Comparison of ENCODE assay signal across 18 mouse cellular contexts in the genomic region with DNA sequence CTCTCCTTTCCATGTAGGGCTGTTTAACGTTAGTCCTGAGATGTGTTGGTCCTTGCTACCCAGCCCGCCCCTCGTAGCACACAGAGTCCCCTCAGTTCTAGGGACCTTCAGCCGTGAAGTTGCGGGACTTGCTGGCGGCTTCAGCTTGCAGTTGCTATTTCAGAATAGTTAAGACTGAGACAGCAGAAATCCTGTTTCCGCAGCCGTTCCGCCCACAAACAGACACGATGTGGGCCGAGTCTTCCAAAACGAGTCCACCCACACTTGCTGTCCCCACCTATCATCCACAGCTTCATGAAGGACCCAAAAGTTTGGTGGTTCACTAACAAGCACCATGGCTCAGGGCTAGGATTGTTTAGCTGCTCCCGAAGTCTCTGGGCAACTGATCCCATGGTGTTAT. TPM values are rescaled to one million over a fixed set of nuclear protein-coding genes. Genes with fewer than 3 reads are reported as not detected.
DNase-seq lines count a peak whose midpoint lies in the region; ATAC-seq and TF ChIP-seq lines count a peak whose summit lies in the region.
"Had no signal": no experiment of that assay in that cellular context is flagged by ENCODE, and none has a peak within 500 bp of the region (broad histone marks: within the 10 kb centered on the region; RNA-seq: fewer than 3 reads in every experiment).

No protein-coding gene starts in this region.

- 83% methylated on average over 13 of the region's 13 CpGs for WGBS in liver, postnatal 0 days (ENCODE audit: insufficient replicate concordance)
- 89% methylated on average over 13 of the region's 13 CpGs for WGBS in hindbrain, embryonic 10.5 days
- 94% methylated on average over 13 of the region's 13 CpGs for WGBS in midbrain, embryonic 16.5 days

- TF ChIP-seq CTCF in liver, postnatal 0 days (IDR thresholded peaks at IDR 0.05; ENCODE audit: low read depth), result no peak

- no peak overlapping the region for H3K9ac ChIP-seq in liver, postnatal 0 days (replicated peaks)
- no peak overlapping the region for H3K9ac ChIP-seq in midbrain, embryonic 16.5 days (ENCODE audit: low read depth, low read length)
- H3K9ac ChIP-seq: hindbrain, embryonic 15.5 days; liver, embryonic 13.5 days had no signal

- H3K36me3 ChIP-seq in liver, postnatal 0 days (replicated peaks; ENCODE audit: insufficient read depth, low read length), result no peaks in the 10 kb centered on the region
- H3K36me3 ChIP-seq in hindbrain, embryonic 10.5 days, result peaks cover 57% of the 10 kb centered on the region
- peaks cover 19% of the 10 kb centered on the region for H3K36me3 ChIP-seq in midbrain, embryonic 16.5 days (ENCODE audit: control insufficient read depth, insufficient read depth, low read length)
- H3K36me3 ChIP-seq: liver, embryonic 13.5 days had no signal

- no peak for DNase-seq in liver, postnatal 0 days
- no peak for DNase-seq in liver
- DNase-seq in frontal cortex, adult 2 months (ENCODE audit: extremely low spot score in 1 of 2, low spot score in 1 of 2), result peak; percentile 75 to 85
- DNase-seq in left cerebral cortex, adult 9 months (ENCODE audit: low spot score in 2 of 2), result peak; percentile 58 to 83
- no peak for DNase-seq in yolk sac, embryonic 10.5 days (ENCODE audit: low spot score)
- DNase-seq in hindbrain, embryonic 10.5 days (ENCODE audit: low spot score), result no peak
- DNase-seq: adrenal gland, adult 2 months; gastrocnemius, postnatal 36 days; kidney, adult 2 months; liver, embryonic 13.5 days; lung, postnatal 36 days had no signal

- H3K4me3 ChIP-seq in liver, postnatal 0 days (ENCODE audit: low read depth, low read length), result no peak overlapping the region
- no peak overlapping the region for H3K4me3 ChIP-seq in hindbrain, embryonic 10.5 days
- no peak overlapping the region for H3K4me3 ChIP-seq in midbrain, embryonic 16.5 days (ENCODE audit: low read depth, low read length)
- H3K4me3 ChIP-seq: hindbrain, embryonic 15.5 days; liver, embryonic 13.5 days had no signal

- H3K27me3 ChIP-seq in liver, postnatal 0 days (ENCODE audit: insufficient read depth, low read length), result no peaks in the 10 kb centered on the region
- H3K27me3 ChIP-seq in hindbrain, embryonic 10.5 days (ENCODE audit: insufficient read depth, poor library complexity, severe bottlenecking), result no peaks in the 10 kb centered on the region
- H3K27me3 ChIP-seq in midbrain, embryonic 16.5 days (ENCODE audit: control insufficient read depth, insufficient read depth, low read depth, low read length), result no peaks in the 10 kb centered on the region
- H3K27me3 ChIP-seq: hindbrain, embryonic 15.5 days; liver, embryonic 13.5 days had no signal

- H3K27ac ChIP-seq in liver, postnatal 0 days (ENCODE audit: low read depth), result no peak overlapping the region
- H3K27ac ChIP-seq in hindbrain, embryonic 10.5 days, result no peak overlapping the region
- H3K27ac ChIP-seq in midbrain, embryonic 16.5 days (ENCODE audit: low read length), result no peak overlapping the region
- H3K27ac ChIP-seq: hindbrain, embryonic 15.5 days; liver, embryonic 13.5 days had no signal

- no peak for TF ChIP-seq EP300 in liver, postnatal 0 days (IDR thresholded peaks at IDR 0.05; ENCODE audit: low read depth)

- H3K4me1 ChIP-seq in liver, postnatal 0 days (ENCODE audit: insufficient read depth), result no peaks in the 10 kb centered on the region
- no peaks in the 10 kb centered on the region for H3K4me1 ChIP-seq in hindbrain, embryonic 10.5 days (replicated peaks)
- no peaks in the 10 kb centered on the region for H3K4me1 ChIP-seq in midbrain, embryonic 16.5 days (ENCODE audit: control insufficient read depth, insufficient read depth, low read length)
- H3K4me1 ChIP-seq: hindbrain, embryonic 15.5 days; liver, embryonic 13.5 days had no signal

- H3K9me3 ChIP-seq in liver, postnatal 0 days (ENCODE audit: low read length), result no peaks in the 10 kb centered on the region
- 0 out of 2 replicates have a peak, but pooled peaks cover 6% of the 10 kb centered on the region for H3K9me3 ChIP-seq in hindbrain, embryonic 10.5 days
- no peaks in the 10 kb centered on the region for H3K9me3 ChIP-seq in midbrain, embryonic 16.5 days (replicated peaks; ENCODE audit: control insufficient read depth, low read length, poor library complexity, severe bottlenecking)
- H3K9me3 ChIP-seq: hindbrain, embryonic 15.5 days; liver, embryonic 13.5 days had no signal

- H3K4me2 ChIP-seq in liver, postnatal 0 days (ENCODE audit: low read depth, low read length), result peak overlapping the region; percentile 45
- no peak overlapping the region for H3K4me2 ChIP-seq in midbrain, embryonic 16.5 days (ENCODE audit: low read length)
- H3K4me2 ChIP-seq: hindbrain, embryonic 15.5 days; liver, embryonic 13.5 days had no signal

- no peak for ATAC-seq in liver, postnatal 0 days
- no peak for ATAC-seq in midbrain, embryonic 16.5 days
- ATAC-seq: forebrain, embryonic 14.5 days had no signal

RNA-seq across cellular contexts. Expression of gene F7, which starts 40.6 kb away (rescaled TPM):
- 35.1 and 36.0 TPM in 2 replicates for polyA plus RNA-seq in liver, postnatal 0 days (2015; fragmentation: Nextera tagmentation; extraction: Ambion mirVana)
- polyA plus RNA-seq in frontal cortex, adult 2 months (2012; rRNA removed), result 0.16 and 0.50 TPM in 2 replicates
- 0.10 and 0.34 TPM in 2 replicates for polyA plus RNA-seq in hindbrain, embryonic 10.5 days (2016; fragmentation: Nextera tagmentation; extraction: Ambion mirVana)
- polyA plus RNA-seq in midbrain, embryonic 16.5 days (2015; fragmentation: Nextera tagmentation; extraction: Ambion mirVana), result 0.15 TPM in 1 of 2 replicates, not detected in the other
- polyA plus RNA-seq: embryonic facial prominence, embryonic 14.5 days; forebrain, embryonic 14.5 days; heart, embryonic 16.5 days; neural tube, embryonic 14.5 days; stomach, embryonic 14.5 days had no signal

RNA-seq across cellular contexts. Expression of gene F10, which starts 51.8 kb away (rescaled TPM):
- polyA plus RNA-seq in liver, postnatal 0 days (2015; fragmentation: Nextera tagmentation; extraction: Ambion mirVana), result 531 and 542 TPM in 2 replicates
- polyA plus RNA-seq in frontal cortex, adult 2 months (2012; rRNA removed), result 0.06 TPM in 1 of 2 replicates, not detected in the other
- 1.2 TPM in 2 replicates for polyA plus RNA-seq in hindbrain, embryonic 10.5 days (2016; fragmentation: Nextera tagmentation; extraction: Ambion mirVana)
- 0.12 and 0.25 TPM in 2 replicates for polyA plus RNA-seq in midbrain, embryonic 16.5 days (2015; fragmentation: Nextera tagmentation; extraction: Ambion mirVana)
- polyA plus RNA-seq: forebrain, embryonic 14.5 days; neural tube, embryonic 14.5 days had no signal

Comparison
In these comparisons a context has a peak if more than half of its experiments do, and no peak if none do; other contexts are left out.
1. DNase-seq: peak in frontal cortex, adult 2 months (2 of 2) and left cerebral cortex, adult 9 months (2 of 2); none in liver, postnatal 0 days (single experiment), liver (single experiment), yolk sac, embryonic 10.5 days (single experiment) and hindbrain, embryonic 10.5 days (single experiment).
2. RNA of gene F7, which starts 40.6 kb away (polyA plus RNA-seq): 35.1 to 36.0 TPM in liver, postnatal 0 days; 0.16 to 0.50 TPM in frontal cortex, adult 2 months, 0.10 to 0.34 TPM in hindbrain, embryonic 10.5 days and 0.15 TPM in midbrain, embryonic 16.5 days; every median in the first group is over 10 times any median in the second.
3. RNA of gene F10, which starts 51.8 kb away (polyA plus RNA-seq): 531 to 542 TPM in liver, postnatal 0 days; 1.2 TPM in hindbrain, embryonic 10.5 days, 0.12 to 0.25 TPM in midbrain, embryonic 16.5 days and 0.06 TPM in frontal cortex, adult 2 months; every median in the first group is over 100 times any median in the second.